Mouse (Mus musculus): Measurements from ENCODE around the gene Psen1.

Gene Psen1

DNA sequence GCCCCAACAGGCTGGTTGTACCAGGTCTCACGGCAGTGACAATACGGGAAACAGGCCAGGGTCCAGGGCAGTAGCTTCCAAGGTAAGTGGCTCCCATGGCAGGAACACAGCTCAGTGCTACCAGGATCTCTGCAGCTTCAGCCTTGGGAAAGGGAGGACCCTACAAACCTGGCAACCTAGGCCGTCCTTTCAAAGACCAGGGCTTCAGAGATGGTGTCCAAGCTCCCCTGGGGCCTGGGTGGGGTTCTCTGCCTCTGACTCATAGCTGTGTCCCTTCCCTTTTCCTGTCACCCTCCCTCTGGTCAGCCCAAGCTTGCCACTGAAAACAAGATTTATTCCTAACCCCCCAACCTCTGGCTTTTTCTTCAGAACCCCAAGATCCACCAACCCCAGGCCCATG lies 92.2 kb downstream of the Psen1 start:
- no peak for DNase-seq (ENCODE audit: low spot score)

- no peak for DNase-seq (ENCODE audit: low spot score)
These were observed 93.3 kb downstream of the Psen1 start for GRCm38 (mm10) chr12:83781204-83781603.

DNA sequence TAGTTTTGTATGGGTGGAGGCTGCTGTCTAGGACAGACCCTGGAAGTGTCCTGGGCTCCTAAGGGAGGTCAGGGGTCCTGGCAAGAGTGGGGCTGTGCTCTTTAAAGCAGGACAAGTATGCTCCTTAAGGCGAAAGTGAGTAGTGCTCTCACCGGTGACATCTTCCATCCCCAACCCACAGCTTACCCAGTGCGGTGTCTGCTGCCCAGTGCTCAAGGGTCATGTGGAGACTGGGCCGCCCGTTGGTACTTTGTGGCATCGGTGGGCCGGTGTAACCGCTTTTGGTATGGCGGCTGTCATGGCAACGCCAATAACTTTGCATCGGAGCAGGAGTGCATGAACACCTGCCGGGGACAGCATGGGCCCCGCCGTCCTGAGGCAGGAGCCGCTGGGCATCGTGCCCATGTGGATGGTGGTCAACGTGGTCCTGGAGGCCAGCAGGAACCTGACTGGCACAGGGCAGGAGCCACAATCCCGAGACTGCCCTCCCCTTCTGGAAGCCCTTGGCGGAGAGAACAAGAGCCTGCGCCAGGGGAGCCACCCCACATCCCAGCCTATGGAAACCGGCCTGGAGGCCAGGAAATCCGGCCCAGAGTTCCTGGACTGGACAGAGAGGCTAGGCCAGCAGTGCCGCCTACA lies 93.8 kb downstream of the Psen1 start:
- no peak for DNase-seq (ENCODE audit: low spot score)

GRCm38 (mm10) chr12:83782669-83783068 lies 94.7 kb downstream of the Psen1 start:
- no peak for DNase-seq (ENCODE audit: low spot score)
